Mouse (Mus musculus): ENCODE data around the gene Pde9a.

Pde9a gene

DNA sequence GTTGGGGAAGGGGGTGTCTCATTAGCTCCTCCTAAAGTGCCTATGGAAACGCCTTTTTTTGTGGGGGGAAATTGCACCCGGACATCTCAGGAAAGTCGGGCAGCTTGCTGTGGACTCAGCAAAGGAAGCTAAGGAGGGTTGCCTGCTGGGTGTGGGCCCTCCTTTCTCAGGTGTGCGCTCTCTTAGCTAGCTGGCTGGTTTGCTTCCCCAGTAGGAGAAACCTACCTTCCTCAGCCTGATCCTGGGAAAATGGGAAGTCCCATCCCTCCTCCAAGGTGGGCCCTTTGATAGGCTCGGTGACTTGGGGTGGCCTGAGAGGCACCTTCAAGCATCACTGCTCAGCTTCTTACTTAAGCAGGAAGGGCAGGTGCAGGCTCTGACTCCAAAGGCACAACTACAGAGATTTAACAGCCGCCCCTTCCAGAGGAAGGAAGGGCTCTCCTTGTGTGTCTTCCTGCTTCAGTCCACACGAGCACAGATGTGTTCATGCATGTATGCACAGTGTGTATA, 811 bp downstream of the Pde9a start:
- DNase-seq (ENCODE audit: low read depth in 2 of 2, low spot score in 2 of 2), result no peak

DNA sequence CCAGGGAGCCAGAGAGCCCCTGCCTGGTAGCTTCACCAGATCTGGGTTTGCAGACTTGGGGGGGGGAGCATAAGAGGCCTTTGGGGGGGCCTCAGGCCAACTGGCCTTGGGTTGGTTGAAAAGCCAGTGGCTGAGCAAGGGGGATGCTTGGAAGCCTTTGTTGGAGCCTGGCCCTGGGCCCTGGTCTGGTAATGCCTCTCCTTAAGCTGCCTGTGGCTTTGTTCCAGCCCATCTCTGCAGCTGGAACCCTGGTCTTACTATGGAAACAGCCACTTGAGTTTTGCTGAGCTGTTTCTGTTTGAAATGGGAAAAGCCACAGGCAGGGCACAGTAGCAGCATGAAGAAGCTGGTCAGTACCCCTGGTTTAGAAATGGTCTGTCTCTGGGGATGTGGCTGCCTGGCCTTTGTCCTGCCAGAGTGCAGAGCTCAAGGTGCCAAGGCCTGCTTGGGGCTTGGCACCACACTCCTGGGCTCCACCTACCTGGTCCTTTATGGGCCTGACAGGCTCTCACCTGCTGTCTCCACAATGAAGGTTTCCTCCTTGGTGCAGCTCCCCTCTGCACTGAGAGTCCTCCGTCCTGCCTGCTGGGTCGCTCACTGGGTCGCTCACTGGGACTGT, 3.5 kb downstream of the Pde9a start:
- DNase-seq (ENCODE audit: low read depth in 2 of 2, low spot score in 2 of 2), result no peak

- no peak for DNase-seq (ENCODE audit: low read depth in 2 of 2, low spot score in 2 of 2)
Measured at GRCm38 (mm10) chr17:31391462-31391861, 5.5 kb downstream of the Pde9a start.

GRCm38 (mm10) chr17:31392041-31392440, 6.0 kb downstream of the Pde9a start:
- no peak for DNase-seq (ENCODE audit: low read depth in 2 of 2, low spot score in 2 of 2)

DNA sequence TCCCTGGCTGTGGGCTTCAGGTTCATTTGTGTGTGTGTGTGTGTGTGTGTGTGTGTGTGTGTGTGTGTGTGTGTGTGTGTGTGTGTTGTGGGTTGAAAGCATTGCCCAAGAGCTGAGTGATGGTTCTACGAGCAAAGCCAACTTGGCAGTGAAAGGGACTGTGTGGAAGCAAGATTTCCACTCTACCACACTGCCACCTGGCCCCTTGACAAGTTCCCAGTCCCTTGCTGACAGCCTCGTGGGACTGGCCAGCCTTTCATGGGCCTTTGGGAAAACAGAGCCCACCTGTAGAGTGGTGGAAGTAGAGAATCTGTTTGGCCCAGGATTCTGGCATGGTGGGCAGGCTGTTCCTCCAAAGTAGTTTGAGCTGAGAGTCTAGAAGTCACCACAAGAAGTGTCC, 7.8 kb downstream of the Pde9a start:
- DNase-seq (ENCODE audit: low read depth in 2 of 2, low spot score in 2 of 2), result no peak

- no peak for DNase-seq (ENCODE audit: low read depth in 2 of 2, low spot score in 2 of 2)
Measured at GRCm38 (mm10) chr17:31400294-31400693, 14.3 kb downstream of the Pde9a start.

DNA sequence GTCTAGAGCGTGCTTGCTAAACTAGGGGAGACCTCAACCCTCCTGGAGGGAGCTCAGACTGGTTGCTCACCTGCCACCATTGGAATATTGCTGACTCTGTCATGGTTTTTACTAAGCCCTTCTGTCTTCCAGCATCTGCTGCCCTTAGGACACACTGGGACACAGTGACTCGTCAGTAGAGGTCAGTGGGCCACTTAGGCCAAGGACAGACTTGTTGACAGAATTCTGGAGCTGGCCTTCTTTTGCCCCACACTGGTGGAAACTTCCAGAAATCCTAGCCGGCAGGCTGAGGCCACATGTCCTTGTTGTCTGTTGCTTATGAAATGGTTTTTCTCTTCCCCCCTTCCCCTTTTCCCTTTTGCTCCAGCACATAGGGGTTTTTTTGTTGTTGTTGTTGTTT, 15.2 kb downstream of the Pde9a start:
- DNase-seq (ENCODE audit: low read depth in 2 of 2, low spot score in 2 of 2), result no peak

DNA sequence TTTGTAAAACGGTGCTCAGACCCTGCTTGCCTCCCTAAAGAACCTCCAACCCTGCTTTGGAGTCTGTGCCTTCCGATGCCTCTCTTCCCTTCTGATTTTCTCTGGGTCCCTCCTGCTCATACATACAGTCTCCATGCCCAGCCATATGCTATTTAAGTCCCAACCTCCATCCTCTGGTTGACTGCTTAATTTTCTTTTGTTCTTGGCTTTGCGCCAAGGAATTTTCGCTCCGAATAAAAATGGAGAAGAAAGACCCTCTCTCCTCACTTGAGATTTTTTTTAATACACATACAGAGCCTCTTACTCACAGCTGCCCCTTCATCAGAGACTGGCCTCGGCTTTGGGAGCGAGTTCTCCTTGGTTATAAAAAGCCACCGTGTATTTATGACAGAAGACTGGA, 16.7 kb downstream of the Pde9a start:
- DNase-seq (ENCODE audit: low read depth in 2 of 2, low spot score in 2 of 2), result no peak

- no peak for DNase-seq (ENCODE audit: low read depth in 2 of 2, low spot score in 2 of 2)
Measured at GRCm38 (mm10) chr17:31405694-31406227, 19.8 kb downstream of the Pde9a start.

GRCm38 (mm10) chr17:31409741-31410350, 23.8 kb downstream of the Pde9a start:
- no peak for DNase-seq (ENCODE audit: low read depth in 2 of 2, low spot score in 2 of 2)

GRCm38 (mm10) chr17:31415258-31415657, 29.2 kb downstream of the Pde9a start:
- no peak for DNase-seq (ENCODE audit: low read depth in 2 of 2, low spot score in 2 of 2)

DNA sequence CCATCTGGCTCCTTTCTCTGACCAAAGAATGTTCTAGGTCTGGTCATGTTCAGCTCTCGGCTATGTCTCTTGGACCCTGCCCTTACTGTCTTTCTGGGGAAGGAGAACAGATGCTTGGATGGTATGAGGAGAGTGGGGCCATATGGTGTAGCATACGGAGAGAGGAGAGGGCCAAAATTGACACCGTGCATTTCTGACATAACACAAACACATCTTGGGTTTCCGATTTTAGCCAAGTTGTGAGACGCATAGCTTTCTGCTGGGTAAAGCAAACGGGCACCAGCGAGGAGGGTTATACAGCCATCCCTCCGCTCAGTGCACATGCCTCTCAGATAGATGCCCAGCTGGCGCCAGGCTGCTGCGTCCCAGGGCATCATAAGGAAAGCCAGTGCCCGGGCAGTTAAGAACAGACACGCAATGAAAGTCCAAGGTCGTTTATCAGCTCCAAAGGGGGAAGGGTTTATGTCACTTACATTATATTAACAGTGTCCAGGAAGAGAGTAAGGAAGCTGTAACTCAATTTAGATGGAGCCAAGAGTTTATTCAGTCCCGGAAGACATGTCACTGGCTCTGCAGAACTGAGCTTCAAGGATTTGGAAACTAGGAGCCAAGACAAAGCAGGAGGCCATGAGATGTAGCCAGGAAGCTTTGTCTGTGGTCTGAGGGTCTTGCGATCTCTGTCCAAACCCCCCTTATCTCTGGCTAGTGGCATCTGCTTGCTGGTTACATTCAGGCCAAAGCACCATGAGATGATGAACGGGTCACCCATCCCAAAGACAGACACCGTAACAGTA, 33.0 kb downstream of the Pde9a start:
- DNase-seq (ENCODE audit: low read depth in 2 of 2, low spot score in 2 of 2), result no peak

- no peak for DNase-seq (ENCODE audit: low read depth in 2 of 2, low spot score in 2 of 2)
Measured at GRCm38 (mm10) chr17:31419598-31419950, 33.6 kb downstream of the Pde9a start.

- DNase-seq (ENCODE audit: low read depth in 2 of 2, low spot score in 2 of 2), result no peak
Measured at GRCm38 (mm10) chr17:31419995-31420394, 34.0 kb downstream of the Pde9a start.

- DNase-seq (ENCODE audit: low read depth in 2 of 2, low spot score in 2 of 2), result no peak
Measured at GRCm38 (mm10) chr17:31420658-31421057, 34.6 kb downstream of the Pde9a start.

DNA sequence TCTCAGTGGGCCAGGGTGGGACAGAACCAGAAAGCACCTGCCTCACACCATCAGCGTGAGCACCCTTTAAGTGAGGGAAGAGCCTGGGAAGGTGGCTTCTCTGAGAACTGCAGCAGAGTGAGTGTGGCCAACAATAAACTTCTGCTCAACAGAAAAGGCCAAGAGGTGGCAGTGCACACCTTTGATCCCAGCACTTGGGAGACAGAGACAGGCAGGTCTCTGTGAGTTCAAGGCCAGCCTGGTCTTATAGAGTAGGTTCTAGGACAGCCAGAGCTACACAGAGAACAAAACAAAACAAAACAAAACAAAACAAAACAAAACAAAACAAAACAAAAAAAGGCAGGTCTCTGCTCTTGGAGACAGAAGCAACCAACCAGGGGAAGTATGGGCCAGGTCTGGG, 36.4 kb downstream of the Pde9a start:
- no peak for DNase-seq (ENCODE audit: low read depth in 2 of 2, low spot score in 2 of 2)

- DNase-seq (ENCODE audit: low read depth in 2 of 2, low spot score in 2 of 2), result no peak
Measured at GRCm38 (mm10) chr17:31423020-31423419, 37.0 kb downstream of the Pde9a start.

DNA sequence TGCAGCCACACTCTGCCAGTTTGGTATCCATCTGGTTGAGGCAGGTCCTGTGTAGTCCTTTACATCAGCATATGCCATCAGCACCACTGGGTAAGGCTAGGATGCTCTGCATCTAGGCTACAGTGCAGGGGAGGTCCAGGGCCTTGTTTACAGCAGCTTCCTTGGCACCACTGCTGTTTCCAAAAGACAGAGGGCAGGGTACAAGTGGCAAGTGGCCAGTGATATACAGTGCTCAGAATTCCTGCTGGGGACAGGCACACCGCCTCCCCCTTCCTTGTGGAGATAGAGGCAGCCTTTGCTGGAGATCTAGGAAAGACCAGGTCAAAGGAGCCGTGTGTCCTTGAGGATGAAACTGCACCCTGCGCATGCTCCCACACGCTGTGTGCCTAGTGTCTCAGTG, 38.3 kb downstream of the Pde9a start:
- no peak for DNase-seq (ENCODE audit: low read depth in 2 of 2, low spot score in 2 of 2)

DNA sequence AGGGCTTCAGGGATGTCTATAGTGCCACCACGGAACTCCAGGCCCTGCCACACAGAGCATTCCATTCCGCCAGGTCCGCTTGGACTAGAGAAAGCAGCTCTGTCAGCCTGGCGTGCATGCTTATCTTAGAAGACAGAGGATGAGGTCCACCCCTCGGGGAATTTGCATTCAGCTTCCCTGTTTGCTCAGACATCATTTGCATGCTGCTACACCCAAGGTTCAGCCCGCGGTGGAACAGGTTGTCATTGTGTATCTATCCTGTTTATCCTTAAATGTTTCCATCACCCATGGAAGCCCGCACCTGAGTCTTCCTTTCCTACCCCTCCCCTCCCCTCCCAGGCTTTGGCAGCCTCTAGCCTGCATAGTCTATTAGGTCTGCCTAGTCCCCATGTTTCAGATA, 38.8 kb downstream of the Pde9a start:
- DNase-seq (ENCODE audit: low read depth in 2 of 2, low spot score in 2 of 2), result no peak

GRCm38 (mm10) chr17:31425827-31426698, 40.1 kb downstream of the Pde9a start:
- DNase-seq (ENCODE audit: low read depth in 2 of 2, low spot score in 2 of 2), result no peak

- DNase-seq (ENCODE audit: low read depth in 2 of 2, low spot score in 2 of 2), result peak; percentile 14 to 15
Measured at GRCm38 (mm10) chr17:31429402-31429801, 43.4 kb downstream of the Pde9a start.

All from CD8-positive naive resting alpha-beta T cell, adult 2 months (primary cell).